Mouse (Mus musculus): ENCODE measurements around the gene Vgll3. TPM values are rescaled to one million over a fixed set of nuclear protein-coding genes. Genes with fewer than 3 reads are reported as not detected.

Gene Vgll3
- polyA plus RNA-seq (2014; fragmentation: Nextera tagmentation; extraction: Ambion mirVana): 1.8 and 1.9 TPM in 2 replicates

GRCm38 (mm10) chr16:65814918-65815881, at the start of gene Vgll3:
Gene Vgll3 (plus strand): TSS chr16:65815257.
- Histone ChIP-seq H3K36me3 (ENCODE audit: control insufficient read depth, insufficient read depth, low read length) (no peaks in the 10 kb centered on the region), H3K9ac (ENCODE audit: low read depth, low read length) (peak within 1 kb of the TSS; percentile 60), H3K4me1 (ENCODE audit: control insufficient read depth, insufficient read depth, low read length) (no peaks in the 10 kb centered on the region), H3K4me2 (replicated peaks; ENCODE audit: low read depth, low read length) (peak within 1 kb of the TSS; percentile 92), H3K27ac (ENCODE audit: low read depth, low read length) (peak within 1 kb of the TSS; percentile 30; the same call in 1 of the 2 replicates), H3K27me3 (ENCODE audit: control insufficient read depth, insufficient read depth, low read length) (0 out of 2 replicates have a peak, but pooled peaks cover 6% of the 10 kb centered on the region), H3K9me3 (ENCODE audit: control insufficient read depth, low read length) (peaks cover 5% of the 10 kb centered on the region; the same call in 1 of the 2 replicates), H3K4me3 (ENCODE audit: low read length) (peak within 1 kb of the TSS; percentile 67)
- ATAC-seq (ENCODE audit: low FRiP score, low TSS enrichment): peak; percentile 99
- under 1% methylated on average over 84 of the region's 86 CpGs for WGBS

DNA sequence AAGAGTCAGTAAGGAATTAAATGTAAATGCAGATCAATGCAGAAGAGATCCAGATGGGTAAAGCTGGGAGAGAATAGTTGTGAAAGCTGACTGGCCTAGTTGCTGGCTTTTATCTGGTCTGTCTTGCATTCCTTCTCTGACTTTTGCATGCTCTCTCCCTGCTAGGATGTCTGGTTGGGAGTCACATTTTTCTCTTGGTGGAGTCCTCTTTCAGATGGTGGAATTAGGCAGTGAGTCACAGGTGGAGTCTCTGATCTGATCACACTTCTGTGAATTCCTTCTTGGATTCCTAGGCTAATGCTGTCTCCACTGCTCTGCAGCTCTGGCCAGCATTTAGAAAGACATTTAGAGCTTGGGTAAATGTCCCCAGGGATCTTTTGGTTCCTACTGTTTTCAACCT, 49.1 kb upstream of the Vgll3 start:
- no peak overlapping the region for H3K4me2 ChIP-seq (replicated peaks; ENCODE audit: low read depth, low read length)
- no peak overlapping the region for H3K9ac ChIP-seq (ENCODE audit: low read depth, low read length)
- H3K27ac ChIP-seq (ENCODE audit: low read depth, low read length): no peak overlapping the region
- H3K27me3 ChIP-seq (ENCODE audit: control insufficient read depth, insufficient read depth, low read length): no peaks in the 10 kb centered on the region
- ATAC-seq (ENCODE audit: low FRiP score, low TSS enrichment): no peak
- no peaks in the 10 kb centered on the region for H3K9me3 ChIP-seq (ENCODE audit: control insufficient read depth, low read length)
- H3K4me3 ChIP-seq (ENCODE audit: low read length): no peak overlapping the region
- no peaks in the 10 kb centered on the region for H3K36me3 ChIP-seq (ENCODE audit: control insufficient read depth, insufficient read depth, low read length)
- no peaks in the 10 kb centered on the region for H3K4me1 ChIP-seq (ENCODE audit: control insufficient read depth, insufficient read depth, low read length)

- H3K27ac ChIP-seq (ENCODE audit: low read depth, low read length): no peak overlapping the region
- no peaks in the 10 kb centered on the region for H3K27me3 ChIP-seq (ENCODE audit: control insufficient read depth, insufficient read depth, low read length)
- no peaks in the 10 kb centered on the region for H3K9me3 ChIP-seq (ENCODE audit: control insufficient read depth, low read length)
- 69% methylated on average over 1 of the region's 1 CpGs for WGBS
- no peaks in the 10 kb centered on the region for H3K4me1 ChIP-seq (ENCODE audit: control insufficient read depth, insufficient read depth, low read length)
- no peaks in the 10 kb centered on the region for H3K36me3 ChIP-seq (ENCODE audit: control insufficient read depth, insufficient read depth, low read length)
- no peak overlapping the region for H3K4me3 ChIP-seq (ENCODE audit: low read length)
- no peak overlapping the region for H3K4me2 ChIP-seq (replicated peaks; ENCODE audit: low read depth, low read length)
- H3K9ac ChIP-seq (ENCODE audit: low read depth, low read length): no peak overlapping the region
- ATAC-seq (ENCODE audit: low FRiP score, low TSS enrichment): no peak
These were observed 29.1 kb upstream of the Vgll3 start for GRCm38 (mm10) chr16:65785959-65786358.

- H3K27ac ChIP-seq (ENCODE audit: low read depth, low read length): no peak overlapping the region
- 25% methylated on average over 3 of the region's 3 CpGs for WGBS
- no peaks in the 10 kb centered on the region for H3K4me1 ChIP-seq (ENCODE audit: control insufficient read depth, insufficient read depth, low read length)
- no peaks in the 10 kb centered on the region for H3K36me3 ChIP-seq (ENCODE audit: control insufficient read depth, insufficient read depth, low read length)
- peak overlapping the region; percentile 67; the same call in 1 of the 2 replicates for H3K4me3 ChIP-seq (ENCODE audit: low read length)
- peaks cover 5% of the 10 kb centered on the region; the same call in 1 of the 2 replicates for H3K9me3 ChIP-seq (ENCODE audit: control insufficient read depth, low read length)
- peak overlapping the region; percentile 92 for H3K4me2 ChIP-seq (replicated peaks; ENCODE audit: low read depth, low read length)
- no peak overlapping the region for H3K9ac ChIP-seq (ENCODE audit: low read depth, low read length)
- 0 out of 2 replicates have a peak, but pooled peaks cover 6% of the 10 kb centered on the region for H3K27me3 ChIP-seq (ENCODE audit: control insufficient read depth, insufficient read depth, low read length)
- no peak for ATAC-seq (ENCODE audit: low FRiP score, low TSS enrichment)
These were observed 1.0 kb downstream of the Vgll3 start for GRCm38 (mm10) chr16:65816059-65816458.

DNA sequence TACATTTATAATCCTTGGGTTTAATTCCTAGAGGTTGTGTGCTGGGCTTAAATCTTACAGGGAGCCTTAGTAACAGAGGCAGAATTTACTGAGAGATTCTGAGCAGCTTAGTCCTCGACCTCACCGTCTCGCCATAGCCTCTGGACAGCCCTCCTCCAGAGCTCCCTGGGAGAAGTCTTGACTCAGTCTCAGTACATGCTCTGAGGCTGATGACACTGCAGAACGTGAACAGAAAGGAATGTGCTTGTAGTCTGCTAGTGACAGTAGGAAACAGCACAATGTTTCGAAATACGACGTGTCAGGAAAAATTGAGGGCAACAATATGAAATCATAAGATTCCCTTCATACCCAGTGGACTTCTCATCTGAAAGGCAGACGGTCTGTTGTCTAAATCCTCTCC, 3.7 kb downstream of the Vgll3 start:
- H3K4me1 ChIP-seq (ENCODE audit: control insufficient read depth, insufficient read depth, low read length): no peaks in the 10 kb centered on the region
- WGBS: 80% methylated on average over 8 of the region's 8 CpGs
- H3K27ac ChIP-seq (ENCODE audit: low read depth, low read length): no peak overlapping the region
- 0 out of 2 replicates have a peak, but pooled peaks cover 6% of the 10 kb centered on the region for H3K27me3 ChIP-seq (ENCODE audit: control insufficient read depth, insufficient read depth, low read length)
- no peaks in the 10 kb centered on the region for H3K36me3 ChIP-seq (ENCODE audit: control insufficient read depth, insufficient read depth, low read length)
- H3K9me3 ChIP-seq (ENCODE audit: control insufficient read depth, low read length): no peaks in the 10 kb centered on the region
- no peak overlapping the region for H3K9ac ChIP-seq (ENCODE audit: low read depth, low read length)
- no peak overlapping the region for H3K4me3 ChIP-seq (ENCODE audit: low read length)
- no peak for ATAC-seq (ENCODE audit: low FRiP score, low TSS enrichment)
- no peak overlapping the region for H3K4me2 ChIP-seq (replicated peaks; ENCODE audit: low read depth, low read length)

- no peak for ATAC-seq (ENCODE audit: low FRiP score, low TSS enrichment)
- Histone ChIP-seq H3K4me1 (ENCODE audit: control insufficient read depth, insufficient read depth, low read length) (no peaks in the 10 kb centered on the region), H3K9ac (ENCODE audit: low read depth, low read length) (no peak overlapping the region), H3K27me3 (ENCODE audit: control insufficient read depth, insufficient read depth, low read length) (0 out of 2 replicates have a peak, but pooled peaks cover 6% of the 10 kb centered on the region), H3K4me2 (replicated peaks; ENCODE audit: low read depth, low read length) (no peak overlapping the region), H3K27ac (ENCODE audit: low read depth, low read length) (no peak overlapping the region), H3K4me3 (ENCODE audit: low read length) (no peak overlapping the region), H3K9me3 (ENCODE audit: control insufficient read depth, low read length) (no peaks in the 10 kb centered on the region), H3K36me3 (ENCODE audit: control insufficient read depth, insufficient read depth, low read length) (no peaks in the 10 kb centered on the region)
- 60% methylated on average over 2 of the region's 2 CpGs for WGBS
These were observed 5.7 kb downstream of the Vgll3 start for GRCm38 (mm10) chr16:65820803-65821202.

- no peak overlapping the region for H3K4me2 ChIP-seq (replicated peaks; ENCODE audit: low read depth, low read length)
- WGBS: 65% methylated on average over 6 of the region's 6 CpGs
- no peak overlapping the region for H3K9ac ChIP-seq (ENCODE audit: low read depth, low read length)
- H3K9me3 ChIP-seq (ENCODE audit: control insufficient read depth, low read length): no peaks in the 10 kb centered on the region
- ATAC-seq (ENCODE audit: low FRiP score, low TSS enrichment): no peak
- no peak overlapping the region for H3K27ac ChIP-seq (ENCODE audit: low read depth, low read length)
- no peaks in the 10 kb centered on the region for H3K27me3 ChIP-seq (ENCODE audit: control insufficient read depth, insufficient read depth, low read length)
- H3K36me3 ChIP-seq (ENCODE audit: control insufficient read depth, insufficient read depth, low read length): no peaks in the 10 kb centered on the region
- H3K4me3 ChIP-seq (ENCODE audit: low read length): no peak overlapping the region
- no peaks in the 10 kb centered on the region for H3K4me1 ChIP-seq (ENCODE audit: control insufficient read depth, insufficient read depth, low read length)
These were observed 8.7 kb downstream of the Vgll3 start for GRCm38 (mm10) chr16:65823721-65824120.

- Histone ChIP-seq H3K9me3 (ENCODE audit: control insufficient read depth, low read length) (no peaks in the 10 kb centered on the region), H3K27ac (ENCODE audit: low read depth, low read length) (no peak overlapping the region), H3K27me3 (ENCODE audit: control insufficient read depth, insufficient read depth, low read length) (no peaks in the 10 kb centered on the region), H3K4me1 (ENCODE audit: control insufficient read depth, insufficient read depth, low read length) (no peaks in the 10 kb centered on the region), H3K4me3 (ENCODE audit: low read length) (no peak overlapping the region), H3K4me2 (replicated peaks; ENCODE audit: low read depth, low read length) (no peak overlapping the region), H3K36me3 (ENCODE audit: control insufficient read depth, insufficient read depth, low read length) (no peaks in the 10 kb centered on the region), H3K9ac (ENCODE audit: low read depth, low read length) (no peak overlapping the region)
- 81% methylated on average over 9 of the region's 9 CpGs for WGBS
- ATAC-seq (ENCODE audit: low FRiP score, low TSS enrichment): no peak
These were observed 13.1 kb downstream of the Vgll3 start for GRCm38 (mm10) chr16:65828141-65828565.

GRCm38 (mm10) chr16:65829096-65829495, 14.0 kb downstream of the Vgll3 start:
- Histone ChIP-seq H3K9ac (ENCODE audit: low read depth, low read length) (no peak overlapping the region), H3K4me3 (ENCODE audit: low read length) (no peak overlapping the region), H3K27me3 (ENCODE audit: control insufficient read depth, insufficient read depth, low read length) (no peaks in the 10 kb centered on the region), H3K4me1 (ENCODE audit: control insufficient read depth, insufficient read depth, low read length) (no peaks in the 10 kb centered on the region), H3K36me3 (ENCODE audit: control insufficient read depth, insufficient read depth, low read length) (no peaks in the 10 kb centered on the region), H3K9me3 (ENCODE audit: control insufficient read depth, low read length) (no peaks in the 10 kb centered on the region), H3K4me2 (replicated peaks; ENCODE audit: low read depth, low read length) (no peak overlapping the region), H3K27ac (ENCODE audit: low read depth, low read length) (no peak overlapping the region)
- WGBS: 88% methylated on average over 6 of the region's 6 CpGs
- no peak for ATAC-seq (ENCODE audit: low FRiP score, low TSS enrichment)
